Mouse (Mus musculus) cerebellum, adult 2 months (tissue): Measurements from ENCODE around the gene Zc3h6.

Experiments used
- CTCF ChIP-seq: fragments of 200-500 bp; IDR thresholded peaks from 2 replicates; pipeline ENCODE4 v1.5.1; 2011; ENCODE audit warnings: low read depth, mild to moderate bottlenecking, control low read depth, low read length, moderate library complexity, borderline replicate concordance; ENCODE audit not compliant: insufficient read depth
- POLR2A ChIP-seq: fragments of 200-500 bp; IDR thresholded peaks from 2 replicates; pipeline ENCODE4 v1.6.1; 2011; ENCODE audit warnings: low read length, control low read depth, borderline replicate concordance; ENCODE audit not compliant: insufficient read depth

DNA sequence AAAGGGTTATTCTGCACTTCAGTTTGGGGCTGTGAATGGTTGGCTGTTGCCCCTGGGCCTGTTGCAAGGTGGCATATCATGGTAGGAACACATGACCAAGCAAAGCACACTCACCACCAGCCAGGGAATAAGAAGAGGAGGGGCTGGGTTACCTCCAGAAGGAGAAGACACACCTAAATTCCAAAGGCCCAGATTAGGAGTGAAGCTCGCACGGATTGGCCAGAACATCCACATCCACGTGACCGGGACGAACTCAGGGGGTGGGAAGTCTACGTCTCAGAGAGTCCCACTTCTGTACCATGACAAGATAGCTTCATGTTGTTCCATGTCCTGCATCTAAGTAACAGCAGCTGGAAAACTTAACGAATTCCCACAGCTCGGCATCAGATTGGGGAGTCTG lies 90.1 kb downstream of the Zc3h6 start:
- TF ChIP-seq POLR2A = no peak
- no peak for TF ChIP-seq CTCF
